Mouse (Mus musculus): ENCODE results near the gene Hapln4. TPM values are rescaled to one million over a fixed set of nuclear protein-coding genes. Genes with fewer than 3 reads are reported as not detected.

Gene Hapln4
- total RNA-seq, 1 experiment = 2.2 TPM

GRCm38 (mm10) chr8:70112401-70113016 is 29.3 kb downstream of the Hapln4 start:
- no peak for DNase-seq (ENCODE audit: low read depth, low spot score)
- H3K9me3 ChIP-seq (ENCODE audit: control insufficient read depth, insufficient read depth, low read depth, low read length) = no peaks in the 10 kb centered on the region
- H3K9ac ChIP-seq (ENCODE audit: insufficient read depth, low read depth, low read length, poor library complexity, severe bottlenecking) = no peak overlapping the region
- H3K27ac ChIP-seq (ENCODE audit: insufficient read depth, low read depth, low read length, poor library complexity, severe bottlenecking) = no peak overlapping the region
- TF ChIP-seq CHD2 (IDR thresholded peaks at IDR 0.05; ENCODE audit: low read depth, low read length) = no peak
- no peak for TF ChIP-seq ZNF384 (IDR thresholded peaks at IDR 0.05; ENCODE audit: low read depth, low read length)
- TF ChIP-seq ZC3H11A (IDR thresholded peaks at IDR 0.05; ENCODE audit: borderline replicate concordance, low read depth, low read length) = no peak
- TF ChIP-seq MAFK (IDR thresholded peaks at IDR 0.05; ENCODE audit: insufficient read depth, low read depth, low read length) = no peak
- TF ChIP-seq HCFC1 (IDR thresholded peaks at IDR 0.05; ENCODE audit: borderline replicate concordance, insufficient read depth, low read length) = no peak
- in situ Hi-C loops (cut with MboI; ENCODE audit: low sequenced_read_pairs in 2 of 2, unreplicated experiment in 2 of 2) = no loop called here
- peak overlapping the region; percentile 29 to 59; a peak in 2 of 4 replicates for H3K4me3 ChIP-seq (ENCODE audit: insufficient read depth in 1 of 2, low read depth in 1 of 2, low read length in 2 of 2, poor library complexity in 1 of 2, severe bottlenecking in 1 of 2)
- H3K4me1 ChIP-seq (ENCODE audit: control insufficient read depth in 2 of 2, insufficient read depth in 2 of 2, low read length in 2 of 2, poor library complexity in 1 of 2) = peaks cover 0 to 3% of the 10 kb centered on the region in 2 experiments; a peak in 2 of 4 replicates
- no peaks in the 10 kb centered on the region for H3K36me3 ChIP-seq (ENCODE audit: control insufficient read depth, insufficient read depth, low read length, poor library complexity, severe bottlenecking)

DNA sequence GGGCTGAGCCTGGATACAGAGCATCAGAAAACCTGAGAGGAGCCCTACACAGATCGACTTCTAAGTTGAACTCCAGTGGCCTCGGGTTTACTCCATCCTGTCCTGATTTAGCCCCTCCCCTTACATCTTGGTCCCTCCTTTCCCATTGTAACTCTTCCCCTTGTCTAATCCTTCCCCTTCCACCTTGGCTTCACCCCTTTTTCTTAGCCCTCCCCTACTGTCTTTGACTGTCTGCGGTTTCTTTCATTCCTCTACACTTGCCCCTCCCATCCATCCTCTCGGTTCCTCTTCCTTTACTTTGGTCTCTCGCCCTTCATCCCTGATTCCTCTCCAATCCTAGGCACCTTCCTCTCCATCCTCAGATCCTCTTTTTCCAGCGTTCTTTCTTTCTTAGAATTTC is 31.2 kb downstream of the Hapln4 start:
- no peak for DNase-seq (ENCODE audit: low read depth, low spot score)
- in situ Hi-C loops (cut with MboI; ENCODE audit: low sequenced_read_pairs in 2 of 2, unreplicated experiment in 2 of 2) = no loop called here
- TF ChIP-seq HCFC1 (IDR thresholded peaks at IDR 0.05; ENCODE audit: borderline replicate concordance, insufficient read depth, low read length) (no peak), MAFK (IDR thresholded peaks at IDR 0.05; ENCODE audit: insufficient read depth, low read depth, low read length) (no peak), ZNF384 (IDR thresholded peaks at IDR 0.05; ENCODE audit: low read depth, low read length) (no peak), ZC3H11A (IDR thresholded peaks at IDR 0.05; ENCODE audit: borderline replicate concordance, low read depth, low read length) (no peak), CHD2 (IDR thresholded peaks at IDR 0.05; ENCODE audit: low read depth, low read length) (no peak)

DNA sequence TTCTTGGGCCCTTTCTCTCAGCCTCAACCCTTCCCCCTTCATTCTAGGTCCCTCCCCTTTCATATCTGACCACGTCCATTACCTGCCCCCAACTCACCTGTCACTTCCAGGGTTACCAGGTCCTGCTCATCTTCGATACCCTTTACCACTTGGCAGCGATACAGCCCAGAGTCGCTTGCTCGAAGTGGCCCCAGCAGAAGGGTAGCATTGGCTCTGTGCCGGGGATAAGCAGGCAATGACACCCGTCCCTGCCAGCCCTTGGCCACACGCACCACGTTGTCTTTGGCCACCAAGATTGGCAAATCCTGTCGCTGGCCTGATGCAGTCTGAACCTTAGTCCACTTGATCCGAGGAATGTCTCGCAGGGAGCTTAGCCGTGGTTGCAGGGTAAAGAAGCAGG is 31.6 kb downstream of the Hapln4 start:
- H3K36me3 ChIP-seq (ENCODE audit: control insufficient read depth, insufficient read depth, low read length, poor library complexity, severe bottlenecking) = no peaks in the 10 kb centered on the region
- H3K9ac ChIP-seq (ENCODE audit: insufficient read depth, low read depth, low read length, poor library complexity, severe bottlenecking) = no peak overlapping the region
- H3K27ac ChIP-seq (ENCODE audit: insufficient read depth, low read depth, low read length, poor library complexity, severe bottlenecking) = no peak overlapping the region
- no peak for TF ChIP-seq ZNF384 (IDR thresholded peaks at IDR 0.05; ENCODE audit: low read depth, low read length)
- TF ChIP-seq CHD2 (IDR thresholded peaks at IDR 0.05; ENCODE audit: low read depth, low read length) = no peak
- no peak for TF ChIP-seq MAFK (IDR thresholded peaks at IDR 0.05; ENCODE audit: insufficient read depth, low read depth, low read length)
- no peak for TF ChIP-seq ZC3H11A (IDR thresholded peaks at IDR 0.05; ENCODE audit: borderline replicate concordance, low read depth, low read length)
- no peak for DNase-seq (ENCODE audit: low read depth, low spot score)
- peaks cover 0 to 7% of the 10 kb centered on the region in 2 experiments; a peak in 2 of 4 replicates for H3K4me1 ChIP-seq (ENCODE audit: control insufficient read depth in 2 of 2, insufficient read depth in 2 of 2, low read length in 2 of 2, poor library complexity in 1 of 2)
- no peaks in the 10 kb centered on the region for H3K9me3 ChIP-seq (ENCODE audit: control insufficient read depth, insufficient read depth, low read depth, low read length)
- no peak overlapping the region for H3K4me3 ChIP-seq (ENCODE audit: insufficient read depth in 1 of 2, low read depth in 1 of 2, low read length in 2 of 2, poor library complexity in 1 of 2, severe bottlenecking in 1 of 2)
- in situ Hi-C loops (cut with MboI; ENCODE audit: low sequenced_read_pairs in 2 of 2, unreplicated experiment in 2 of 2) = no loop called here

More for the DNA sequence above, 31.2 kb downstream of the Hapln4 start:
- Histone ChIP-seq H3K4me1 (ENCODE audit: control insufficient read depth in 2 of 2, insufficient read depth in 2 of 2, low read length in 2 of 2, poor library complexity in 1 of 2) (peaks cover 0 to 7% of the 10 kb centered on the region in 2 experiments; a peak in 2 of 4 replicates), H3K27ac (ENCODE audit: insufficient read depth, low read depth, low read length, poor library complexity, severe bottlenecking) (no peak overlapping the region), H3K9me3 (ENCODE audit: control insufficient read depth, insufficient read depth, low read depth, low read length) (no peaks in the 10 kb centered on the region), H3K36me3 (ENCODE audit: control insufficient read depth, insufficient read depth, low read length, poor library complexity, severe bottlenecking) (no peaks in the 10 kb centered on the region), H3K9ac (ENCODE audit: insufficient read depth, low read depth, low read length, poor library complexity, severe bottlenecking) (no peak overlapping the region), H3K4me3 (ENCODE audit: insufficient read depth in 1 of 2, low read depth in 1 of 2, low read length in 2 of 2, poor library complexity in 1 of 2, severe bottlenecking in 1 of 2) (no peak overlapping the region)

- peak; percentile 83 for DNase-seq (ENCODE audit: low read depth, low spot score)
- in situ Hi-C loops (cut with MboI; ENCODE audit: low sequenced_read_pairs in 2 of 2, unreplicated experiment in 2 of 2) = no loop called here
- Histone ChIP-seq H3K9ac (ENCODE audit: insufficient read depth, low read depth, low read length, poor library complexity, severe bottlenecking) (no peak overlapping the region), H3K9me3 (ENCODE audit: control insufficient read depth, insufficient read depth, low read depth, low read length) (no peaks in the 10 kb centered on the region), H3K36me3 (ENCODE audit: control insufficient read depth, insufficient read depth, low read length, poor library complexity, severe bottlenecking) (no peaks in the 10 kb centered on the region), H3K4me3 (ENCODE audit: insufficient read depth in 1 of 2, low read depth in 1 of 2, low read length in 2 of 2, poor library complexity in 1 of 2, severe bottlenecking in 1 of 2) (no peak overlapping the region), H3K4me1 (ENCODE audit: control insufficient read depth in 2 of 2, insufficient read depth in 2 of 2, low read length in 2 of 2, poor library complexity in 1 of 2) (peaks cover 0 to 8% of the 10 kb centered on the region in 2 experiments; a peak in 2 of 4 replicates), H3K27ac (ENCODE audit: insufficient read depth, low read depth, low read length, poor library complexity, severe bottlenecking) (no peak overlapping the region)
- TF ChIP-seq CHD2 (IDR thresholded peaks at IDR 0.05; ENCODE audit: low read depth, low read length) (no peak), MAFK (IDR thresholded peaks at IDR 0.05; ENCODE audit: insufficient read depth, low read depth, low read length) (no peak), HCFC1 (IDR thresholded peaks at IDR 0.05; ENCODE audit: borderline replicate concordance, insufficient read depth, low read length) (no peak), ZC3H11A (IDR thresholded peaks at IDR 0.05; ENCODE audit: borderline replicate concordance, low read depth, low read length) (no peak)
These were observed 34.4 kb downstream of the Hapln4 start for GRCm38 (mm10) chr8:70117611-70118010.

Data from ES-E14 (cell line).